Mouse (Mus musculus): ENCODE data around the gene Cpn1. TPM values are rescaled to one million over a fixed set of nuclear protein-coding genes. Genes with fewer than 3 reads are reported as not detected.
A peak's percentile ranks its signal among the peaks of the same experiment; 100 is the strongest.

Cpn1 gene
- polyA plus RNA-seq, 1 experiment from 2014 or later: 0.18 TPM

DNA sequence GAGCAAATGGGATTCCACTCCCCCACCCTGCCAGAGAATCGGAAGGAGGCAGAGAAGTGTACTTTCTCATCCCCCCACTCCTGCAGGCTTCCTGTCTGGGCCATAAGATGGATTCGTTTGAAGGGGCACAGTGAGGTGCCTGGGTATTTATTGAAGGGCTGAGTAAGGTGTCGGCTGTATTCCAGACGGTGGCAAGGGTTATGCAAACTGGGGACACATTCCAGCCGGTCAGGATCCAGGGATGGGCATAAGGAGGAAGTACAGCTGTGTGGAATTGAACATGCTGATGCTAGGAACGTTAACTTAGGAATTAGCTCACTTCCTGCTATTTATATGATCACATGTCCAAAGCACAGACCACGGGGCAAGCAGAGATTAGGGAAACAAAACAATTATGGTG lies 56.0 kb downstream of the Cpn1 start:
- H3K27ac ChIP-seq: no peak overlapping the region

DNA sequence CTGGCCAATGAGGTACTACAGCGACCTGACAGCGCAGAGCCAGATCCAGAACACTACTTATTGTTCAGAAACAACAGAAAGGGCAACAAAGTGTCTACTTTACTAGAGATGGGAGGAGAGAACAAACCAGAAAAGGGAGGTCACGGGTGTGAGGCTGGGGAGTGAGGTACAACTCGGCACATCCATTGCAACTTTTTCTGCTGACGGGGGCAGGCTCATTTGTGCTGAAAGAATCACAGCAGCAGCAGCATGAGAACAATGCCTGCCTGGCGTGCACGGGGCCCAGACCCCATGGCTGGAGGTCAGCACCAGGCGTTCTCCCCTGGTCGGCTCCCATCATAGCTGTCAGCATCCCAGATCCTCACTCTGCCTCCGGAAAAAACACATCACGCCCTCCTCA lies 56.5 kb downstream of the Cpn1 start:
- ATAC-seq (ENCODE audit: insufficient number of reproducible peaks, low FRiP score, low TSS enrichment, low read depth): no peak
- Histone ChIP-seq H3K4me1 (peaks cover 25% of the 10 kb centered on the region), H3K27me3 (no peaks in the 10 kb centered on the region), H3K9ac (no peak overlapping the region), H3K4me3 (no peak overlapping the region), H3K36me3 (no peaks in the 10 kb centered on the region), H3K27ac (no peak overlapping the region), H3K4me2 (no peak overlapping the region), H3K9me3 (no peaks in the 10 kb centered on the region)
- 59% methylated on average over 11 of the region's 11 CpGs for WGBS

More for the DNA sequence above, 56.0 kb downstream of the Cpn1 start:
- H3K4me3 ChIP-seq: no peak overlapping the region
- H3K9me3 ChIP-seq: no peaks in the 10 kb centered on the region
- 23% methylated on average over 7 of the region's 7 CpGs for WGBS
- H3K4me1 ChIP-seq: peaks cover 25% of the 10 kb centered on the region
- H3K4me2 ChIP-seq: no peak overlapping the region
- no peaks in the 10 kb centered on the region for H3K27me3 ChIP-seq
- ATAC-seq (ENCODE audit: insufficient number of reproducible peaks, low FRiP score, low TSS enrichment, low read depth): no peak
- H3K36me3 ChIP-seq: no peaks in the 10 kb centered on the region
- H3K9ac ChIP-seq: no peak overlapping the region

DNA sequence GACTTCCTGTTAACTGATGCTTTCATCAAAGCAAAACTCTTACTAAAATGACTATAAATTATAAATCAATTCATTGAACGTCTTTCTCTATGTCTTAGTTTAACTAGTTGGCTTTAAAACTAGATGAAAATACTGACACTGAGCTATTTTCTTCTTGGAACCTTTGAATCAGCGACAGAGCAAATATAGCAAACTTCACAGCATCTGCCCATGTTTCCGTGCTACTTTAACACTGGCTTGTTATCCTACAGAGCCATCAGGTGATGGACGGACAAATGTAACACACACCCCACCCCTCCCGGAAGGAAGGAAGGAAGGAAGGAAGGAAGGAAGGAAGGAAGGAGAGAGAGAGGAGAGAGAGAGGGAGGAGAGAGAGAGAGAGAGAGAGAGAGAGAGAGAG lies 58.4 kb downstream of the Cpn1 start:
- 70% methylated on average over 5 of the region's 5 CpGs for WGBS
- no peaks in the 10 kb centered on the region for H3K27me3 ChIP-seq
- H3K27ac ChIP-seq: no peak overlapping the region
- H3K4me3 ChIP-seq: no peak overlapping the region
- H3K36me3 ChIP-seq: no peaks in the 10 kb centered on the region
- H3K9me3 ChIP-seq: no peaks in the 10 kb centered on the region
- peaks cover 25% of the 10 kb centered on the region for H3K4me1 ChIP-seq
- no peak for ATAC-seq (ENCODE audit: insufficient number of reproducible peaks, low FRiP score, low TSS enrichment, low read depth)
- no peak overlapping the region for H3K9ac ChIP-seq
- no peak overlapping the region for H3K4me2 ChIP-seq

DNA sequence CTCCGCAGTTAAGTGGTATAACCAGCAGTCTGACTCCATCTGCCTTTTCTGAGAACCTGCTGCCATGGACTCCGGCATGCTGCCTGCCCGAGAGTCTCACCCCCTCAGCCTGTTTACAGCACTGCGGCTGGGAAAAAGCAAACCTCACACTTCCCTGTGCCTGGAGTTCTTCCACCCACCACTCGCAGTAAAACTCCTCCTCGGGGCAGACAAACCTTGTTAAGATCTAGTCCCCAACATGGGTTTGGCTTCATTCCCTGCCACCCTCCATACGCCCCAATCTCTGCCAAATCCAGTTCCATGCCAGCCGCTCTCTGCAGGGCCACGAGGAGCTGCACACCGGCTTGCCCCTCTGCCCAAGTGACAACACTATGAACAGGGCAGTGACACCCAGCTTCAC lies 59.3 kb downstream of the Cpn1 start:
- peak overlapping the region; percentile 17; the same call in 1 of the 2 replicates for H3K4me2 ChIP-seq
- no peaks in the 10 kb centered on the region for H3K36me3 ChIP-seq
- no peaks in the 10 kb centered on the region for H3K9me3 ChIP-seq
- H3K4me3 ChIP-seq: no peak overlapping the region
- no peak overlapping the region for H3K9ac ChIP-seq
- WGBS: 25% methylated on average over 10 of the region's 10 CpGs
- peaks cover 25% of the 10 kb centered on the region for H3K4me1 ChIP-seq
- no peaks in the 10 kb centered on the region for H3K27me3 ChIP-seq
- peak overlapping the region; percentile 48; the same call in 1 of the 2 replicates for H3K27ac ChIP-seq
- ATAC-seq (ENCODE audit: insufficient number of reproducible peaks, low FRiP score, low TSS enrichment, low read depth): no peak; the same call in 1 of the 2 replicates

DNA sequence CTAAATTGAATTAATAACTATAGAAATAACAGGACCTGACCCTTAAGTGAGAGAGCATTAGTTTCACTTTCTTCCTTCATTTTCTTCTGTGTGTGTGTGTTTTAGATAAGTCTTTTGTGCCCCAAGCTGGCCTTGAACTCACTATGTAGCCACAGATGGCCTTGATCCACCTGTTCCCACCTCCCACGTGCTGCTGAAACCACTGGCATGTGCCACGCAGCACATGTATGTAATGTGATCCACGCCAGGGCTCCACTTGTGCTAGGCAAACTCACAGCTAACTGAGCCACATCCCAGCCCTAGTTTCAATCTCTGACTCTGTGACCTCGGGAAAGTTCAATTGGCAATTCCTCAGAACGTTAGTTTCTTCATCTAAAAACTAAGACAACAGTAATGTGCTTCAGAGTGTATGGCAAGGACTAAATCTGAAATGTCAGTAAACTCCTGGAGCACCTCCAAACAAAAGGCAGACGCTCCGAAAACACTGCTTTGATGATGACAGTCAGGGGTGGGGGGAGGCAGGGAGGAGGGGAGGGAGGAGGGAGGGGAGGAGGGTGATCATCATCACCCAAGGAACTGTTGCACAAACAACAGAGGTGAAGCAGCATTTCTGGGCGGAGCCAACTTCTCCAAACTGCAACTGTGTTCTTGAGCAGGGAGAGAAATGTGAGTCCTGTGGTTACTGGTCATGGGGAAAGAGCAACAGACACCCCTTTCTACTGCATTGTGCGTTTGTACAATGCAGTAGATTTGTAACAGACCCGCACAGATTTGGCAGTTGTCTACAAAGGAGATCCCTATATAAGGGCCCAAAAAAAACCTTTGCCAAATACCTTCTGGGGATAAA lies 60.0 kb downstream of the Cpn1 start:
- H3K9me3 ChIP-seq: no peaks in the 10 kb centered on the region
- WGBS: 53% methylated on average over 10 of the region's 10 CpGs
- H3K27ac ChIP-seq: no peak overlapping the region
- H3K27me3 ChIP-seq: no peaks in the 10 kb centered on the region
- no peak overlapping the region for H3K4me2 ChIP-seq
- no peak overlapping the region for H3K4me3 ChIP-seq
- peaks cover 25% of the 10 kb centered on the region for H3K4me1 ChIP-seq
- no peaks in the 10 kb centered on the region for H3K36me3 ChIP-seq
- ATAC-seq (ENCODE audit: insufficient number of reproducible peaks, low FRiP score, low TSS enrichment, low read depth): no peak
- no peak overlapping the region for H3K9ac ChIP-seq

DNA sequence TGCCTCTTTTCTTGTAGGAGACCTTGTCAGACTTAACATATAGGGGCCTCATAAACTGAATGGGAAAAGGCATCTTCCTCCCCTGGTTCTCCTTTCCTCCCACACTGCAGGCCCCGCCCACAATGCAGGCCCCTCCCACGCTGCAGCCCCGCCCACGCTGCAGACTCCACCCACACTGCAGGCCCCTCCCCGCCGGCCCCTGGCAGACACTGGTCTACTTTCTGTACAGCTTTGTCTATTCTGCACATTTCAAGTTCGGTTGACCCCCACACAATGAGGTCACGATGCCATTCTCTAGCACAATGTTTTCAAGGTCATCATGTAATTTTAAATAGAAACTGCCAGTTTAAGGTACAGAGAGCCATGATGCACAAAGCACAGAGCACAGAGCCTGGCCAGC lies 62.0 kb downstream of the Cpn1 start:
- ATAC-seq (ENCODE audit: insufficient number of reproducible peaks, low FRiP score, low TSS enrichment, low read depth): no peak
- H3K36me3 ChIP-seq: no peaks in the 10 kb centered on the region

DNA sequence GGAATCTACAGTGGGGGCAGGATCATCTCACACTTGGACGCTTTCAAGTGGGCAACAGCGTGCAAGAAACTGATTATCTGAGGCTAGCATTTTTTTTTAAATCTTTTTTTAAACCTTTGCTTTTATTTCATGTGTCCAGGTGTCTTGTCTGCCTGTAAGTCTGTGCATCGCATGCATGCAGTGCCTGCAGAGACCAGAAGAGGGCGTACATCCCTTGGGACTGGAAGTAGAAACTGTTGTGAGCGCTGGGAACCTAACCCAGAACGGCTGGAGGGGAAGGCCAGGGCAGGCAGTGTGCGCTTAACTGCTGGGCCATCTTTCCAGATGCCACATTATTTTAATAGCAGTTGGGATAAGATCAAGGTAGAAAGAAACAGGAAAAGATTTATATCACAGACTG lies 63.4 kb downstream of the Cpn1 start:
- H3K9me3 ChIP-seq: no peaks in the 10 kb centered on the region
- no peak overlapping the region for H3K4me2 ChIP-seq
- no peak overlapping the region for H3K9ac ChIP-seq
- no peaks in the 10 kb centered on the region for H3K27me3 ChIP-seq
- H3K27ac ChIP-seq: no peak overlapping the region
- H3K4me1 ChIP-seq: peaks cover 26% of the 10 kb centered on the region
- no peak overlapping the region for H3K4me3 ChIP-seq
- ATAC-seq (ENCODE audit: insufficient number of reproducible peaks, low FRiP score, low TSS enrichment, low read depth): no peak
- no peaks in the 10 kb centered on the region for H3K36me3 ChIP-seq
- 90% methylated on average over 7 of the region's 7 CpGs for WGBS

More for the DNA sequence above, 62.0 kb downstream of the Cpn1 start:
- Histone ChIP-seq H3K27ac (no peak overlapping the region), H3K27me3 (no peaks in the 10 kb centered on the region), H3K4me3 (no peak overlapping the region), H3K4me1 (peaks cover 27% of the 10 kb centered on the region), H3K9ac (no peak overlapping the region), H3K4me2 (no peak overlapping the region), H3K9me3 (no peaks in the 10 kb centered on the region)
- 71% methylated on average over 8 of the region's 8 CpGs for WGBS

DNA sequence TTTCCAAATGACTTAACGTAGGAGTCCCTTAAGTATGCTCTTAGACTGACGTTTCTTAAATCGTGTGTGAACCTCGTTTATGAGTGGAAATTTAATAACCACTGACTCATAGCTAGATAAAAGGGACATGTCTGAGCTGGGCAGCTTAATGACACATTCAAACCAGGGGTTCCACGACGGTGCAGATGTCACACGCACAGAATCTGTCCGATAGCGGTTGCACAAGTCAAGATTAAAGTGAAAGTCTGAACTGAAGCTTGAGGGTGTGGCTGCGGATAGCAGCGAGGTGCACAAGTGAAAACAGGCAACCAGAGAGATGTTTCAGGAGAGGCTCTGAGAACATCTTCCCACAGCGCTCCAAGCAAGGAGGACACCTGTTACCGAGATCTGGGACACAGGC lies 64.9 kb downstream of the Cpn1 start:
- Histone ChIP-seq H3K4me3 (no peak overlapping the region; the same call in 1 of the 2 replicates), H3K9ac (no peak overlapping the region), H3K27ac (no peak overlapping the region), H3K4me2 (no peak overlapping the region), H3K27me3 (no peaks in the 10 kb centered on the region), H3K36me3 (no peaks in the 10 kb centered on the region), H3K4me1 (peaks cover 29% of the 10 kb centered on the region), H3K9me3 (no peaks in the 10 kb centered on the region)
- no peak for ATAC-seq (ENCODE audit: insufficient number of reproducible peaks, low FRiP score, low TSS enrichment, low read depth)
- 29% methylated on average over 13 of the region's 13 CpGs for WGBS

DNA sequence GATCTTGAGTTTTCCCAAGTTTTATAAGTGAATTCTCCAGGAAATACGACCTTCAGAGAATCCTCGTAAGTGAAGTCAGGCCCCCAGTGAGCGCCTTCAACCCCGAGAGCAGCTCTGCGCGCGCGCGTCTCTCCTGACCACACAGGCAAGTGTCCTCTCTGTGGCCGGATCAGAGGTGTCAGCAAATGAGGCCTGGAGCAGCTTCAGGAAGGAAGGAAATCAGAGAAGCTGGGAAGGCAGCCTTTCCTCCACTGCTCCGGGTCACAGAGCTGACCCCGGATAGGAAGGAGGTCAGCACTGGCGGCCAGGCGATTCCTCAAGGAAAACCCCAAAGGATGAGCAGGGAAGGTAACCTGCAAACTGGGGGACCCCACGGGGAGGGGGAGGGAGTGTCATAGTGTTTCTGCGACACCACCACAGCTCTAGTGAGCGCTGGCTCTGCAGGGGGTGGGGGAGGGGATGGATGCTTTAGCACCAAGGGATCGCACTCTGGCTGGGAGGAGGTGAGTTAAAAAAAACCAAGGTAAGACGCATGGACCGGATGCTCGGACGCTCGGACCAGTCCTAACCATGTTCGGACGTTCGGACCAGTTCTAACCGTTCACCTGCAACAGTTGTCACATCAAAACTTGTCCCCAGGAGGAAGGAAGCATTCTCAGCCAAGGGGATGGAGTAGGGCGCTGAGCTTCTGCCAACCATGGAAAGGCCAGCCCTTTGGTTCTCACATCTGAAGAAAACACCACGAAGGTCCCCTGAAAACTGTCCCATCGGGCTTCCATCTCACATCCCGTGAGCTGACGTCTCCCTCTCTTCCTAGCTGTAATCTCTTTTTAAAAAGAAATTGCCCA lies 65.7 kb downstream of the Cpn1 start:
- Histone ChIP-seq H3K4me1 (peaks cover 27% of the 10 kb centered on the region), H3K36me3 (no peaks in the 10 kb centered on the region), H3K4me2 (0 out of 2 replicates have a peak overlapping the region, but pooled peaks have one; percentile 3), H3K9me3 (no peaks in the 10 kb centered on the region), H3K27ac (no peak overlapping the region), H3K9ac (no peak overlapping the region), H3K4me3 (0 out of 2 replicates have a peak overlapping the region, but pooled peaks have one; percentile 7), H3K27me3 (no peaks in the 10 kb centered on the region)
- WGBS: 27% methylated on average over 32 of the region's 32 CpGs
- no peak for ATAC-seq (ENCODE audit: insufficient number of reproducible peaks, low FRiP score, low TSS enrichment, low read depth)

DNA sequence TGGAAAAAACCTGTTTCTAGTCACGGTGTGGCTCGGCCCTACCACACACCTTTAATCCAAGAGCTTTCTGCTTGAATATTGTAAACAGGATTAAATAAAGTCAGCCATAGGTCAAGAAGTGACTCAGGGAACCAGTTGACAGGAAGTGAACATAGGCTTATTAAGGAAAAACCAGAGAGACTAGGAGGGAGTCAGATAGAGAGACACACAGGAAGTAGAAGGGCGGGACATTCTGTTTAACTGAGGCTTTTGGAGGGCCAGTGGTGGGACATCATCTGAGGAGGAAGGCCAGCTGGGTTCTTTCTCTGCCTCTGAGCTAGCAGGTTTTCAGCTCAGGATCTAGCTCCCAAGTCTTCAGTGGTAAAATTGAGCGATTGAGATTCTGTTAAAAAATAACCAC lies 66.5 kb downstream of the Cpn1 start:
- Histone ChIP-seq H3K36me3 (no peaks in the 10 kb centered on the region), H3K4me1 (peaks cover 27% of the 10 kb centered on the region), H3K27me3 (no peaks in the 10 kb centered on the region), H3K9me3 (no peaks in the 10 kb centered on the region), H3K27ac (no peak overlapping the region), H3K9ac (no peak overlapping the region), H3K4me2 (no peak overlapping the region), H3K4me3 (no peak overlapping the region)
- WGBS: 85% methylated on average over 4 of the region's 4 CpGs
- ATAC-seq (ENCODE audit: insufficient number of reproducible peaks, low FRiP score, low TSS enrichment, low read depth): no peak

DNA sequence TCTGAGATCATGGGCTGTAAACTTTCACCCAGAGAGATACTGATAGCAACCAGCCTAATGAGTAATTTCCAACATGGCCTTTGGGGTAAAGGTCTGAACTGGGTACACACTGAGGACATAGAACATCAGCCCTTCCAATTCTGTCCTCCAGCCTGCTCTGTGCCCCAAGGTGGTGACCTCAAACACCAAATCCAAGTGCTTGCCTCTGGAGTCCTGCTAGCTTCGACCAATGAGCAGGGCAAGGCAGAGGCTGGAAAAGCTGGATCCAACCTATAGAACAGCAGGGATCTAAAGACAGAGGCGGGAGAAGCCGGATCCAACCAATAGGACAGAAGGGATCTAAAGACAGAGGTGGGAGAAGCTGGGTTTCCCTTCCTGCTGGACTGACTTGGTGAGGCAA lies 67.5 kb downstream of the Cpn1 start:
- H3K27me3 ChIP-seq: no peaks in the 10 kb centered on the region
- H3K4me2 ChIP-seq: no peak overlapping the region
- H3K36me3 ChIP-seq: no peaks in the 10 kb centered on the region
- H3K4me3 ChIP-seq: no peak overlapping the region
- H3K27ac ChIP-seq: no peak overlapping the region
- no peaks in the 10 kb centered on the region for H3K9me3 ChIP-seq
- H3K9ac ChIP-seq: no peak overlapping the region
- WGBS: 73% methylated on average over 3 of the region's 3 CpGs
- peaks cover 27% of the 10 kb centered on the region for H3K4me1 ChIP-seq
- no peak for ATAC-seq (ENCODE audit: insufficient number of reproducible peaks, low FRiP score, low TSS enrichment, low read depth)

DNA sequence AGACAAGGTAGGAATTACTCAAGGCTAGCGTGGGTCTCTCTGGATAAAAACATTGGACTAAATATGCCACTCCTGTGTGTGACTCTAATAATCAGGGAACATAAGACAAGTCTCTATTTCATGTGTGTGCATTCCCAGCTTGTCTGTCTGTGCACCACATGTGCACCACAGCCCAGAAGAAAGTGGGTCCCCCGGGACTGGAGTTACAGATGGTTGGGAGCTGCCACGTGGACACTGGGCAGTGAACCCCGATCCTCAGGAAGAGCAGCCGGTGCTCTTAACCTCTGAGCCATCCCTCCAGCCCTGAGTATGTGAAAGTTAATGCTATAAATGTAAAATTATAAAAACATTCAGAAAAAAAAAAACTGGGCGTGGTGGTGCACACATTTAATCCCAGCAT lies 68.6 kb downstream of the Cpn1 start:
- no peak for ATAC-seq (ENCODE audit: insufficient number of reproducible peaks, low FRiP score, low TSS enrichment, low read depth)
- Histone ChIP-seq H3K36me3 (no peaks in the 10 kb centered on the region), H3K27ac (no peak overlapping the region), H3K27me3 (no peaks in the 10 kb centered on the region), H3K4me3 (no peak overlapping the region), H3K9me3 (no peaks in the 10 kb centered on the region), H3K4me1 (peaks cover 27% of the 10 kb centered on the region), H3K4me2 (no peak overlapping the region), H3K9ac (no peak overlapping the region)
- 70% methylated on average over 6 of the region's 6 CpGs for WGBS
